Mouse (Mus musculus): ENCODE data around the gene Arpc5l.
A peak's percentile ranks its signal among the peaks of the same experiment; 100 is the strongest.
"Not testable (repeated sequence)": the region's sequence is repeated elsewhere in the genome, so short reads cannot be mapped to it uniquely, and the experiment has no call there.

The Arpc5l gene

GRCm38 (mm10) chr2:38999910-39000586, 5.1 kb upstream of the Arpc5l start:
- no peak for DNase-seq (ENCODE audit: low spot score in 2 of 2)

GRCm38 (mm10) chr2:39000587-39000919, 4.6 kb upstream of the Arpc5l start:
- no peak for DNase-seq (ENCODE audit: low spot score in 2 of 2)

GRCm38 (mm10) chr2:39001866-39002265, 3.3 kb upstream of the Arpc5l start:
- no peak for DNase-seq (ENCODE audit: low spot score in 2 of 2)

- DNase-seq (ENCODE audit: low spot score in 2 of 2), result no peak
Measured at GRCm38 (mm10) chr2:39003106-39003505, 2.0 kb upstream of the Arpc5l start.

- DNase-seq (ENCODE audit: low spot score in 2 of 2), result no peak
Measured at GRCm38 (mm10) chr2:39003512-39003911, 1.6 kb upstream of the Arpc5l start.

- no peak for DNase-seq (ENCODE audit: low spot score in 2 of 2)
Measured at GRCm38 (mm10) chr2:39004372-39004771, 776 bp upstream of the Arpc5l start.

- DNase-seq (ENCODE audit: low spot score in 2 of 2), result peak in 1 of 2 experiments; percentile 46
Measured at GRCm38 (mm10) chr2:39005574-39006079, 479 bp downstream of the Arpc5l start, which contains the start of gene Rpl35. Gene Rpl35, minus strand, starts transcription at chr2:39005624.

GRCm38 (mm10) chr2:39006149-39006730, 1.1 kb downstream of the Arpc5l start:
- no peak for DNase-seq (ENCODE audit: low spot score in 2 of 2)

GRCm38 (mm10) chr2:39007865-39008264, 2.7 kb downstream of the Arpc5l start:
- DNase-seq (ENCODE audit: low spot score in 2 of 2), result peak; percentile 90 to 94

- DNase-seq (ENCODE audit: low spot score in 2 of 2), result no peak
Measured at GRCm38 (mm10) chr2:39008350-39008851, 3.3 kb downstream of the Arpc5l start.

- DNase-seq (ENCODE audit: low spot score in 2 of 2), result peak; percentile 68 to 73
Measured at GRCm38 (mm10) chr2:39008954-39009365, 3.8 kb downstream of the Arpc5l start.

- DNase-seq (ENCODE audit: low spot score in 2 of 2), result not testable (repeated sequence)
Measured at GRCm38 (mm10) chr2:39010144-39010543, 5.0 kb downstream of the Arpc5l start.

GRCm38 (mm10) chr2:39011264-39011663, 6.1 kb downstream of the Arpc5l start:
- DNase-seq (ENCODE audit: low spot score in 2 of 2), result no peak

GRCm38 (mm10) chr2:39011971-39012370, 6.8 kb downstream of the Arpc5l start:
- no peak for DNase-seq (ENCODE audit: low spot score in 2 of 2)

- no peak for DNase-seq (ENCODE audit: low spot score in 2 of 2)
Measured at GRCm38 (mm10) chr2:39012768-39013279, 7.7 kb downstream of the Arpc5l start.

- no peak for DNase-seq (ENCODE audit: low spot score in 2 of 2)
Measured at GRCm38 (mm10) chr2:39016581-39016980, 11.4 kb downstream of the Arpc5l start.

GRCm38 (mm10) chr2:39020004-39020403, 14.9 kb downstream of the Arpc5l start:
- DNase-seq (ENCODE audit: low spot score in 2 of 2), result no peak

- no peak for DNase-seq (ENCODE audit: low spot score in 2 of 2)
Measured at GRCm38 (mm10) chr2:39031611-39032010, 26.5 kb downstream of the Arpc5l start.

- DNase-seq (ENCODE audit: low spot score in 2 of 2), result no peak
Measured at GRCm38 (mm10) chr2:39040215-39040614, 35.1 kb downstream of the Arpc5l start.

GRCm38 (mm10) chr2:39048515-39048914, 43.4 kb downstream of the Arpc5l start:
- no peak for DNase-seq (ENCODE audit: low spot score in 2 of 2)

- peak in 1 of 2 experiments; percentile 1 for DNase-seq (ENCODE audit: low spot score in 2 of 2)
Measured at GRCm38 (mm10) chr2:39064687-39065399, 59.7 kb downstream of the Arpc5l start.
